Mouse (Mus musculus) cerebellum, adult 2 months (tissue): ENCODE measurements around the gene Megf11.

Experiments used
- CTCF ChIP-seq: fragments of 200-500 bp; IDR thresholded peaks from 2 replicates; pipeline ENCODE4 v1.5.1; 2011; ENCODE audit warnings: low read depth, mild to moderate bottlenecking, control low read depth, low read length, moderate library complexity, borderline replicate concordance; ENCODE audit not compliant: insufficient read depth
- POLR2A ChIP-seq: fragments of 200-500 bp; IDR thresholded peaks from 2 replicates; pipeline ENCODE4 v1.6.1; 2011; ENCODE audit warnings: low read length, control low read depth, borderline replicate concordance; ENCODE audit not compliant: insufficient read depth

GRCm38 (mm10) chr9:64369871-64370270 is 15.6 kb upstream of the Megf11 start:
- no peak for TF ChIP-seq CTCF
- no peak for TF ChIP-seq POLR2A
